Mouse (Mus musculus): ENCODE data around the gene Alg14. TPM values are rescaled to one million over a fixed set of nuclear protein-coding genes. Genes with fewer than 3 reads are reported as not detected.

Alg14 gene
- polyA plus RNA-seq, 1 experiment = 18.2 TPM

DNA sequence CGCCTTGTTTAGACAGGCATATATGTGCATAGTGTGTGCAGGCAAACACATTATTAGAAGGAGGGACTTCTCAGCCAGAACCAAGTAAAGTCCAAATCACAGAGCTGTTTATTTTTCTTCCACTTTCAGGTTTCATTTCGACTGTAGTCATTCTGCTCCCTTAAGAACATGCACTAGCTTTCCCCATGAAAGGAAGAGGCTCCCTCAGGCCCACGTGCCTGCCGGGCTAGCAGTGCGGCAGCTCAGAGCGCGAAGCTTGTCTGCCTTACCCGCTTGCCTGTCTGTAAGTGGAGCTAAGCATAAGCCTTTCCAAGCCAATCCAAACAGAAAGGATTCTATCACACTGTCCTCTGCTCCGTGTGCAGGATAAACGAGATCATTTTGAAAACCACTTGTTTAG is 38.1 kb downstream of the Alg14 start:
- no peaks in the 10 kb centered on the region for H3K36me3 ChIP-seq (ENCODE audit: control insufficient read depth, insufficient read depth, low read length, poor library complexity, severe bottlenecking)
- no peaks in the 10 kb centered on the region for H3K9me3 ChIP-seq (replicated peaks; ENCODE audit: control insufficient read depth, insufficient read depth, low read length, poor library complexity, severe bottlenecking)
- H3K4me1 ChIP-seq (ENCODE audit: control insufficient read depth, insufficient read depth, low read length) = no peaks in the 10 kb centered on the region
- no peaks in the 10 kb centered on the region for H3K27me3 ChIP-seq (ENCODE audit: control insufficient read depth, insufficient read depth, low read length, poor library complexity, severe bottlenecking)
- no peak overlapping the region for H3K4me3 ChIP-seq (ENCODE audit: low read depth, low read length)
- no peak overlapping the region for H3K27ac ChIP-seq (ENCODE audit: insufficient read depth, low read length)
- no peak overlapping the region for H3K9ac ChIP-seq (ENCODE audit: low read depth, poor library complexity, severe bottlenecking)
- TF ChIP-seq POLR2A (IDR thresholded peaks at IDR 0.05; ENCODE audit: insufficient read depth, low read length) (no peak), CTCF (IDR thresholded peaks at IDR 0.05; ENCODE audit: low read depth, low read length) (no peak), EP300 (IDR thresholded peaks at IDR 0.05; ENCODE audit: insufficient read depth, low read depth, low read length) (no peak)

DNA sequence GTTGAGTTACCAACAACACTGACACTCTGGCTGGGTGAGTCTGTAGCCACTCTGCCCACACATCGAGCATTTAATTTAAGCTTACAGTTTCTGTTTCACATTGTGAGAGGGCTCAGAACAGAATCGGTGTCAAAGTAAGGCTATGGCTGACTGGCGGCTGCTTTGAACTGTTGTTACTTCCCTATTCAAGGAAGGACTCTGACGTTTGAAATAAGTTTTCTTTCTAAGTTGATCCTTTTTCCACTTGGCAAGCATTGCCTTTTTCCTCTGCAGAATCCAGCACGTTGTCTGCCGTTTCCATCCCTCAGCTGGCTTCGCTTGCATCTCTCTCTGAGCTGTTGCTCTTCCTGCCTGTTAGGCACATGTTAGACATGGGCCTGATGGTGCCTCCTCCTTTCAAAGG is 38.7 kb downstream of the Alg14 start:
- TF ChIP-seq POLR2A (IDR thresholded peaks at IDR 0.05; ENCODE audit: insufficient read depth, low read length) = no peak
- no peak for TF ChIP-seq CTCF (IDR thresholded peaks at IDR 0.05; ENCODE audit: low read depth, low read length)
- TF ChIP-seq EP300 (IDR thresholded peaks at IDR 0.05; ENCODE audit: insufficient read depth, low read depth, low read length) = no peak
- H3K36me3 ChIP-seq (ENCODE audit: control insufficient read depth, insufficient read depth, low read length, poor library complexity, severe bottlenecking) = no peaks in the 10 kb centered on the region
- H3K9me3 ChIP-seq (replicated peaks; ENCODE audit: control insufficient read depth, insufficient read depth, low read length, poor library complexity, severe bottlenecking) = no peaks in the 10 kb centered on the region
- no peak overlapping the region for H3K4me3 ChIP-seq (ENCODE audit: low read depth, low read length)
- no peaks in the 10 kb centered on the region for H3K4me1 ChIP-seq (ENCODE audit: control insufficient read depth, insufficient read depth, low read length)
- no peak overlapping the region for H3K27ac ChIP-seq (ENCODE audit: insufficient read depth, low read length)
- no peak overlapping the region for H3K9ac ChIP-seq (ENCODE audit: low read depth, poor library complexity, severe bottlenecking)
- H3K27me3 ChIP-seq (ENCODE audit: control insufficient read depth, insufficient read depth, low read length, poor library complexity, severe bottlenecking) = no peaks in the 10 kb centered on the region

DNA sequence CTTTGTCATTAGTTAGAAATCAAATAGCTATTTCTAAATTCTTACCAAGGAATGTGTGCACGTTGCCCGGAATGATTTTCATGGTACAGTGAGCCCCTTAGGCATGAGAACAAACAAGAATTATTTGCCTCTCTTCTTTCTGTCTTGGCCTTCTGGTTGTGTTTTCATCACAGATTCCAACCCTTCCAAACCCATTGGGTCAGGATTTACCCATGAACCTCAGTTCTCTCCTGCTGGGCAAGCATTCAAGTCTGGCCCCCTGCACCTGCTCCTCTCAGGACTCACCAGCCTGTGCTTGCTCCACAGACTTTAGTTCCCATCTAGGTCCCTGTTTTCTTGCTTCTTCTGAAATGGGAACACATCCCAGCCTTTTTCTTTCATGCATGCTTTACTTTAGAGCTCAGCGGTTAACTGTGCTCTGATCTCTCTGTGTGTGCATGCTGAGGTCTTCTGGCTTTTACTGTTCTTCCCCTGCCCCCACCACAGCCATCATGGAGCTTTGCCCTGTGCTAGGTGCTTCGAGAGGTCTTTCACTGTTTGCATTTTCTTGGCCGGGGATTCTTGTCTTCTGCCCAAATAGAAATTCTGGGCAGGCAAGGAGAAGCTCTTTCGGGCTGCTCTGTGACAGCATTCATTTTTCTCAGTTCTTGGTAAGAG is 44.8 kb downstream of the Alg14 start:
- no peak overlapping the region for H3K4me3 ChIP-seq (ENCODE audit: low read depth, low read length)
- H3K36me3 ChIP-seq (ENCODE audit: control insufficient read depth, insufficient read depth, low read length, poor library complexity, severe bottlenecking) = no peaks in the 10 kb centered on the region
- TF ChIP-seq CTCF (IDR thresholded peaks at IDR 0.05; ENCODE audit: low read depth, low read length) (no peak), EP300 (IDR thresholded peaks at IDR 0.05; ENCODE audit: insufficient read depth, low read depth, low read length) (no peak), POLR2A (IDR thresholded peaks at IDR 0.05; ENCODE audit: insufficient read depth, low read length) (no peak)

DNA sequence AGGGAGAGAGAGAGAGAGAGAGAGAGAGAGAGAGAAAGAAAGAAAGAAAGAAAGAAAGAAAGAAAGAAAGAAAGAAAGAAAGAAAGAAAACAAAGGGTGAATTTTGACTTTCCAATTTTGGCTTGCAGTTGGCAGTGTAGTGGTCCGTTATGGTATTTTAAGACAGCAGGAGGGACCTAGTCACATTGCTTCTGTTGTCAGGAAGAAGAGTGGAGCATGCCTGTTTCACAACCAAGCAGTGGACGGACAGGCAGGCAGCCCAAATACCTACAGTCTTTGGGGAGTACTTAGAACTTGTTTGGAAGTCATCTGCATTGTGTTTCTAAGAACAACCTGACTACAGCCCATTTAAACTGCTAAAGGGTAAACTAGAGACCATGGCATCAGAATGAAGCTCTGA is 47.1 kb downstream of the Alg14 start:
- Histone ChIP-seq H3K4me3 (ENCODE audit: low read depth, low read length) (no peak overlapping the region), H3K9ac (ENCODE audit: low read depth, poor library complexity, severe bottlenecking) (no peak overlapping the region), H3K27ac (ENCODE audit: insufficient read depth, low read length) (no peak overlapping the region), H3K27me3 (ENCODE audit: control insufficient read depth, insufficient read depth, low read length, poor library complexity, severe bottlenecking) (no peaks in the 10 kb centered on the region), H3K4me1 (ENCODE audit: control insufficient read depth, insufficient read depth, low read length) (no peaks in the 10 kb centered on the region), H3K9me3 (replicated peaks; ENCODE audit: control insufficient read depth, insufficient read depth, low read length, poor library complexity, severe bottlenecking) (no peaks in the 10 kb centered on the region), H3K36me3 (ENCODE audit: control insufficient read depth, insufficient read depth, low read length, poor library complexity, severe bottlenecking) (no peaks in the 10 kb centered on the region)
- TF ChIP-seq EP300 (IDR thresholded peaks at IDR 0.05; ENCODE audit: insufficient read depth, low read depth, low read length) (no peak), POLR2A (IDR thresholded peaks at IDR 0.05; ENCODE audit: insufficient read depth, low read length) (no peak), CTCF (IDR thresholded peaks at IDR 0.05; ENCODE audit: low read depth, low read length) (no peak)

More for the DNA sequence above, 44.8 kb downstream of the Alg14 start:
- H3K9ac ChIP-seq (ENCODE audit: low read depth, poor library complexity, severe bottlenecking) = no peak overlapping the region
- no peaks in the 10 kb centered on the region for H3K4me1 ChIP-seq (ENCODE audit: control insufficient read depth, insufficient read depth, low read length)
- H3K27me3 ChIP-seq (ENCODE audit: control insufficient read depth, insufficient read depth, low read length, poor library complexity, severe bottlenecking) = no peaks in the 10 kb centered on the region
- no peak overlapping the region for H3K27ac ChIP-seq (ENCODE audit: insufficient read depth, low read length)
- no peaks in the 10 kb centered on the region for H3K9me3 ChIP-seq (replicated peaks; ENCODE audit: control insufficient read depth, insufficient read depth, low read length, poor library complexity, severe bottlenecking)

DNA sequence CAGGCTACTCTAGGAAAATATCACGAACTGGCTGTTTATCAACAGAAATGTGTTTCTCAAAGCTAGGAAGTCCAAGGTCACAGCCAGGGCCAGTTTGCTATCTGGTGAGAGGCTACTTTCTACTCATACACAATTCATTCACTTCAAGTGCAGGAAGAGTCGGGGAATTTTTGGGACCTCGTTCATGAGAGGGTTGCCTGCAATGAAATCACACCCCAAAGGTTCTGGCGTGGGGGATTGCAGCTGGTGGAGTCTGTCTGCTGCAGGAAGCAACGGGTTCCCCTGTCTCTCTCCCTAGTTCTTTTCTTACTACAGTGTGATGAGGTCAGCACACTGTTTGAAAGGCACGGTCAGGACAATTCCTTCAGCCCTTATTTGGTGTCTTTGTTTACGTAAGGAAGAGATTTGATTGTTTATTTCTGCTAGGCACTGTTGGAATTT is 48.8 kb downstream of the Alg14 start:
- Histone ChIP-seq H3K36me3 (ENCODE audit: control insufficient read depth, insufficient read depth, low read length, poor library complexity, severe bottlenecking) (no peaks in the 10 kb centered on the region), H3K27me3 (ENCODE audit: control insufficient read depth, insufficient read depth, low read length, poor library complexity, severe bottlenecking) (no peaks in the 10 kb centered on the region), H3K27ac (ENCODE audit: insufficient read depth, low read length) (no peak overlapping the region), H3K9ac (ENCODE audit: low read depth, poor library complexity, severe bottlenecking) (no peak overlapping the region), H3K4me3 (ENCODE audit: low read depth, low read length) (no peak overlapping the region), H3K4me1 (ENCODE audit: control insufficient read depth, insufficient read depth, low read length) (no peaks in the 10 kb centered on the region), H3K9me3 (replicated peaks; ENCODE audit: control insufficient read depth, insufficient read depth, low read length, poor library complexity, severe bottlenecking) (no peaks in the 10 kb centered on the region)
- TF ChIP-seq EP300 (IDR thresholded peaks at IDR 0.05; ENCODE audit: insufficient read depth, low read depth, low read length) (no peak), CTCF (IDR thresholded peaks at IDR 0.05; ENCODE audit: low read depth, low read length) (no peak), POLR2A (IDR thresholded peaks at IDR 0.05; ENCODE audit: insufficient read depth, low read length) (no peak)

DNA sequence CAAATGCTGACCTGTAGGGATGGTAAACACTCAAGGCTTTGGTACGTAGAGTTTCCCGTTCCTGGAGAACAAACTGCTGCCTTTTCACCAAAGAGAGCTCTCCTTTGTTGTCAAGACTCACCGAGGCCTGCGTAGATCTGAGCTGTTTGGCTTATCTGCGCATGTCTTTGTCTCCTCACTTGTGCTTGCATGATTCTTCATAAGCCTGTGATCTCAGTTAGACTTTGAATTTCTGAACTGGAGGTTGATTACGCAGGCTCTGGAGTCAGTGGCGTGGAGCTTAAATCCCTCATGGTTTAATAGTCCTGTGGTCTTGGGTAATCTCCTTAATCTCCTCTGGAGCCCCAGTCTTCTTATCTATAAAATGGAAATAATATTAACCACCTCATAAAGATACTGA is 51.7 kb downstream of the Alg14 start:
- Histone ChIP-seq H3K27me3 (ENCODE audit: control insufficient read depth, insufficient read depth, low read length, poor library complexity, severe bottlenecking) (no peaks in the 10 kb centered on the region), H3K9ac (ENCODE audit: low read depth, poor library complexity, severe bottlenecking) (no peak overlapping the region), H3K4me3 (ENCODE audit: low read depth, low read length) (no peak overlapping the region), H3K9me3 (replicated peaks; ENCODE audit: control insufficient read depth, insufficient read depth, low read length, poor library complexity, severe bottlenecking) (no peaks in the 10 kb centered on the region), H3K36me3 (ENCODE audit: control insufficient read depth, insufficient read depth, low read length, poor library complexity, severe bottlenecking) (no peaks in the 10 kb centered on the region), H3K4me1 (ENCODE audit: control insufficient read depth, insufficient read depth, low read length) (no peaks in the 10 kb centered on the region), H3K27ac (ENCODE audit: insufficient read depth, low read length) (no peak overlapping the region)
- TF ChIP-seq EP300 (IDR thresholded peaks at IDR 0.05; ENCODE audit: insufficient read depth, low read depth, low read length) = no peak
- TF ChIP-seq CTCF (IDR thresholded peaks at IDR 0.05; ENCODE audit: low read depth, low read length) = no peak
- no peak for TF ChIP-seq POLR2A (IDR thresholded peaks at IDR 0.05; ENCODE audit: insufficient read depth, low read length)
